Mouse (Mus musculus): ENCODE measurements around the gene Dctn5. TPM values are rescaled to one million over a fixed set of nuclear protein-coding genes. Genes with fewer than 3 reads are reported as not detected.

The Dctn5 gene
- total and polyA plus RNA-seq, 2 experiments, result 14.6 to 32.7 TPM

- peak within 1 kb of the TSS; percentile 90 for H3K4me3 ChIP-seq (ENCODE audit: insufficient read depth, low read depth, low read length)
- peaks cover 26% of the 10 kb centered on the region for H3K79me2 ChIP-seq (ENCODE audit: control insufficient read depth, insufficient read depth, low read length)
- H3K27ac ChIP-seq (replicated peaks; ENCODE audit: insufficient read depth, low read depth, low read length), result peak within 1 kb of the TSS; percentile 80
- peak within 1 kb of the TSS; percentile 79 for H3K9ac ChIP-seq (ENCODE audit: low read depth, low read length)
- DNase-seq (ENCODE audit: extremely low read depth, low read depth, low spot score), result peak; percentile 76
- peaks cover 16% of the 10 kb centered on the region for H3K4me1 ChIP-seq (ENCODE audit: control insufficient read depth, insufficient read depth, low read length)
- no peaks in the 10 kb centered on the region for H3K27me3 ChIP-seq (ENCODE audit: control insufficient read depth, insufficient read depth, low read length)
- peak; percentile 83 for TF ChIP-seq CTCF (IDR thresholded peaks at IDR 0.05; ENCODE audit: low read depth, low read length)
- no peak for TF ChIP-seq POLR2A (IDR thresholded peaks at IDR 0.05; ENCODE audit: extremely low read depth, insufficient read depth, low read length)
- WGBS, result under 1% methylated on average over 37 of the region's 43 CpGs
- H3K36me3 ChIP-seq (ENCODE audit: control insufficient read depth, insufficient read depth, low read length), result peaks cover 14% of the 10 kb centered on the region
Observed at GRCm38 (mm10) chr7:122101747-122102244, 31.0 kb upstream of the Dctn5 start, which contains the start of gene Ndufab1. TSS of gene Ndufab1 (minus strand) at chr7:122101886.

- no peaks in the 10 kb centered on the region for H3K36me3 ChIP-seq (ENCODE audit: control insufficient read depth, insufficient read depth, low read length)
- H3K27ac ChIP-seq (replicated peaks; ENCODE audit: insufficient read depth, low read depth, low read length), result no peak overlapping the region
- no peaks in the 10 kb centered on the region for H3K27me3 ChIP-seq (ENCODE audit: control insufficient read depth, insufficient read depth, low read length)
- 85% methylated on average over 6 of the region's 6 CpGs for WGBS
- no peaks in the 10 kb centered on the region for H3K79me2 ChIP-seq (ENCODE audit: control insufficient read depth, insufficient read depth, low read length)
- no peak overlapping the region for H3K4me3 ChIP-seq (ENCODE audit: insufficient read depth, low read depth, low read length)
- no peaks in the 10 kb centered on the region for H3K4me1 ChIP-seq (ENCODE audit: control insufficient read depth, insufficient read depth, low read length)
- no peak overlapping the region for H3K9ac ChIP-seq (ENCODE audit: low read depth, low read length)
- TF ChIP-seq CTCF (IDR thresholded peaks at IDR 0.05; ENCODE audit: low read depth, low read length), result no peak
- no peak for TF ChIP-seq POLR2A (IDR thresholded peaks at IDR 0.05; ENCODE audit: extremely low read depth, insufficient read depth, low read length)
- DNase-seq (ENCODE audit: extremely low read depth, low read depth, low spot score), result no peak
Observed at GRCm38 (mm10) chr7:122108206-122108605, 24.6 kb upstream of the Dctn5 start.

- Histone ChIP-seq H3K36me3 (ENCODE audit: control insufficient read depth, insufficient read depth, low read length) (no peaks in the 10 kb centered on the region; the same call in 1 of the 2 replicates), H3K4me1 (ENCODE audit: control insufficient read depth, insufficient read depth, low read length) (peaks cover 1% of the 10 kb centered on the region; the same call in 1 of the 2 replicates), H3K79me2 (ENCODE audit: control insufficient read depth, insufficient read depth, low read length) (no peaks in the 10 kb centered on the region), H3K27ac (replicated peaks; ENCODE audit: insufficient read depth, low read depth, low read length) (no peak overlapping the region), H3K27me3 (ENCODE audit: control insufficient read depth, insufficient read depth, low read length) (no peaks in the 10 kb centered on the region), H3K4me3 (ENCODE audit: insufficient read depth, low read depth, low read length) (no peak overlapping the region), H3K9ac (ENCODE audit: low read depth, low read length) (no peak overlapping the region)
- DNase-seq (ENCODE audit: extremely low read depth, low read depth, low spot score), result no peak
- TF ChIP-seq CTCF (IDR thresholded peaks at IDR 0.05; ENCODE audit: low read depth, low read length) (no peak), POLR2A (IDR thresholded peaks at IDR 0.05; ENCODE audit: extremely low read depth, insufficient read depth, low read length) (no peak)
- 32% methylated on average over 4 of the region's 4 CpGs for WGBS
Observed at GRCm38 (mm10) chr7:122123518-122123917, 9.3 kb upstream of the Dctn5 start.

- no peak for DNase-seq (ENCODE audit: extremely low read depth, low read depth, low spot score)
- Histone ChIP-seq H3K4me3 (ENCODE audit: insufficient read depth, low read depth, low read length) (no peak overlapping the region), H3K27ac (replicated peaks; ENCODE audit: insufficient read depth, low read depth, low read length) (no peak overlapping the region), H3K9ac (ENCODE audit: low read depth, low read length) (no peak overlapping the region), H3K79me2 (ENCODE audit: control insufficient read depth, insufficient read depth, low read length) (no peaks in the 10 kb centered on the region), H3K36me3 (ENCODE audit: control insufficient read depth, insufficient read depth, low read length) (no peaks in the 10 kb centered on the region), H3K4me1 (ENCODE audit: control insufficient read depth, insufficient read depth, low read length) (no peaks in the 10 kb centered on the region), H3K27me3 (ENCODE audit: control insufficient read depth, insufficient read depth, low read length) (no peaks in the 10 kb centered on the region)
- TF ChIP-seq POLR2A (IDR thresholded peaks at IDR 0.05; ENCODE audit: extremely low read depth, insufficient read depth, low read length), result no peak
- no peak for TF ChIP-seq CTCF (IDR thresholded peaks at IDR 0.05; ENCODE audit: low read depth, low read length)
- 84% methylated on average over 8 of the region's 8 CpGs for WGBS
Observed at GRCm38 (mm10) chr7:122125636-122126035, 7.2 kb upstream of the Dctn5 start.

GRCm38 (mm10) chr7:122126946-122127345, 5.9 kb upstream of the Dctn5 start:
- no peak for TF ChIP-seq CTCF (IDR thresholded peaks at IDR 0.05; ENCODE audit: low read depth, low read length)
- TF ChIP-seq POLR2A (IDR thresholded peaks at IDR 0.05; ENCODE audit: extremely low read depth, insufficient read depth, low read length), result no peak
- WGBS, result 95% methylated on average over 11 of the region's 11 CpGs
- H3K27me3 ChIP-seq (ENCODE audit: control insufficient read depth, insufficient read depth, low read length), result no peaks in the 10 kb centered on the region
- no peak overlapping the region for H3K9ac ChIP-seq (ENCODE audit: low read depth, low read length)
- H3K27ac ChIP-seq (replicated peaks; ENCODE audit: insufficient read depth, low read depth, low read length), result no peak overlapping the region
- DNase-seq (ENCODE audit: extremely low read depth, low read depth, low spot score), result no peak
- H3K4me1 ChIP-seq (ENCODE audit: control insufficient read depth, insufficient read depth, low read length), result no peaks in the 10 kb centered on the region
- no peak overlapping the region for H3K4me3 ChIP-seq (ENCODE audit: insufficient read depth, low read depth, low read length)
- no peaks in the 10 kb centered on the region for H3K36me3 ChIP-seq (ENCODE audit: control insufficient read depth, insufficient read depth, low read length)
- no peaks in the 10 kb centered on the region for H3K79me2 ChIP-seq (ENCODE audit: control insufficient read depth, insufficient read depth, low read length)

GRCm38 (mm10) chr7:122131834-122132233, 1.0 kb upstream of the Dctn5 start:
- H3K27me3 ChIP-seq (ENCODE audit: control insufficient read depth, insufficient read depth, low read length), result no peaks in the 10 kb centered on the region
- 0 out of 2 replicates have a peak, but pooled peaks cover 4% of the 10 kb centered on the region for H3K4me1 ChIP-seq (ENCODE audit: control insufficient read depth, insufficient read depth, low read length)
- peaks cover 12% of the 10 kb centered on the region; the same call in 1 of the 2 replicates for H3K36me3 ChIP-seq (ENCODE audit: control insufficient read depth, insufficient read depth, low read length)
- peaks cover 3% of the 10 kb centered on the region; the same call in 1 of the 2 replicates for H3K79me2 ChIP-seq (ENCODE audit: control insufficient read depth, insufficient read depth, low read length)
- no peak overlapping the region for H3K4me3 ChIP-seq (ENCODE audit: insufficient read depth, low read depth, low read length)
- no peak overlapping the region for H3K27ac ChIP-seq (replicated peaks; ENCODE audit: insufficient read depth, low read depth, low read length)
- no peak for DNase-seq (ENCODE audit: extremely low read depth, low read depth, low spot score)
- H3K9ac ChIP-seq (ENCODE audit: low read depth, low read length), result no peak overlapping the region
- TF ChIP-seq POLR2A (IDR thresholded peaks at IDR 0.05; ENCODE audit: extremely low read depth, insufficient read depth, low read length) (no peak), CTCF (IDR thresholded peaks at IDR 0.05; ENCODE audit: low read depth, low read length) (no peak)
